Mouse (Mus musculus) ES-E14 (cell line): ENCODE measurements at regions not wholly inside any gene's neighbourhood (a gene's known extent, or its start where the extent isn't known, plus 50 kb on each side); places are given as distances from the start of the nearest gene placed in this dataset.
A peak's percentile ranks its signal among the peaks of the same experiment; 100 is the strongest.
"Not testable (repeated sequence)": the region's sequence is repeated elsewhere in the genome, so short reads cannot be mapped to it uniquely, and the experiment has no call there.

ENCODE experiments used
- DNase-seq: peaks from one replicate; pipeline ENCODE4 v3.0.0-alpha.2; 2013; ENCODE audit warnings: low read depth, low spot score
- H3K27ac ChIP-seq: 2 replicates; pipeline ENCODE4 v1.5.1; 2012; ENCODE audit warnings: low read depth, mild to moderate bottlenecking, low read length, moderate library complexity, mixed read lengths; ENCODE audit not compliant: poor library complexity, insufficient read depth, severe bottlenecking
- H3K36me3 ChIP-seq: 2 replicates; pipeline ENCODE4 v1.6.1; 2012; ENCODE audit warnings: mild to moderate bottlenecking, low read length, moderate library complexity, mixed read lengths; ENCODE audit not compliant: control insufficient read depth, poor library complexity, insufficient read depth, severe bottlenecking
- H3K4me1 ChIP-seq, 2 experiments: fragments of 150-350 bp in 1 of 2; sonication (generic) in 1 of 2; 2 replicates each; pipeline ENCODE4 v1.6.1; 2012; ENCODE audit warnings: low read length in 2 of 2, mild to moderate bottlenecking in 1 of 2, mixed read lengths in 1 of 2; ENCODE audit not compliant: control insufficient read depth in 2 of 2, insufficient read depth in 2 of 2, poor library complexity in 1 of 2
- H3K4me3 ChIP-seq, 2 experiments: fragments of 150-350 bp in 1 of 2; sonication (generic) in 1 of 2; 2 replicates each; pipeline ENCODE4 v1.5.1; 2012; ENCODE audit warnings: low read length in 2 of 2, low read depth in 1 of 2, mild to moderate bottlenecking in 1 of 2, mixed read lengths in 1 of 2; ENCODE audit not compliant: insufficient read depth in 1 of 2, poor library complexity in 1 of 2, severe bottlenecking in 1 of 2
- H3K9ac ChIP-seq: 2 replicates; pipeline ENCODE4 v1.6.1; 2012; ENCODE audit warnings: low read depth, mild to moderate bottlenecking, low read length, mixed read lengths; ENCODE audit not compliant: poor library complexity, insufficient read depth, severe bottlenecking
- H3K9me3 ChIP-seq: fragments of 150-350 bp; sonication (generic); 2 replicates; pipeline ENCODE4 v1.6.1; 2012; ENCODE audit warnings: low read depth, mild to moderate bottlenecking, low read length; ENCODE audit not compliant: control insufficient read depth, insufficient read depth
- ZC3H11A ChIP-seq: IDR thresholded peaks from 2 replicates; pipeline ENCODE4 v1.6.1; 2012; ENCODE audit warnings: low read depth, mild to moderate bottlenecking, inconsistent platforms, low read length, borderline replicate concordance
- in situ Hi-C, 2 experiments: fragments of 600-800 bp; cut with MboI; formaldehyde crosslinking; loops; one replicate each; pipeline ENCODE4 v1.15.1; 2025; ENCODE audit warnings: low sequenced_read_pairs in 2 of 2, inconsistent platforms in 1 of 2; ENCODE audit not compliant: unreplicated experiment in 2 of 2

- H3K9me3 ChIP-seq, H3K4me3 ChIP-seq, H3K27ac ChIP-seq, in situ Hi-C loops, H3K9ac ChIP-seq, H3K4me1 ChIP-seq, H3K36me3 ChIP-seq: not testable (repeated sequence)
- TF ChIP-seq ZC3H11A, result peak; percentile 15; the same call in 1 of the 2 replicates
- peak; percentile 76 for DNase-seq
Observed at GRCm38 (mm10) chr8:20013278-20013677, 110.1 kb downstream of the Gm31371 start.

- H3K4me1 ChIP-seq, H3K27ac ChIP-seq, DNase-seq, H3K4me3 ChIP-seq, in situ Hi-C loops, H3K9me3 ChIP-seq, H3K36me3 ChIP-seq, H3K9ac ChIP-seq: not testable (repeated sequence)
Observed at GRCm38 (mm10) chr8:20014451-20015130, 111.4 kb downstream of the Gm31371 start.

DNA sequence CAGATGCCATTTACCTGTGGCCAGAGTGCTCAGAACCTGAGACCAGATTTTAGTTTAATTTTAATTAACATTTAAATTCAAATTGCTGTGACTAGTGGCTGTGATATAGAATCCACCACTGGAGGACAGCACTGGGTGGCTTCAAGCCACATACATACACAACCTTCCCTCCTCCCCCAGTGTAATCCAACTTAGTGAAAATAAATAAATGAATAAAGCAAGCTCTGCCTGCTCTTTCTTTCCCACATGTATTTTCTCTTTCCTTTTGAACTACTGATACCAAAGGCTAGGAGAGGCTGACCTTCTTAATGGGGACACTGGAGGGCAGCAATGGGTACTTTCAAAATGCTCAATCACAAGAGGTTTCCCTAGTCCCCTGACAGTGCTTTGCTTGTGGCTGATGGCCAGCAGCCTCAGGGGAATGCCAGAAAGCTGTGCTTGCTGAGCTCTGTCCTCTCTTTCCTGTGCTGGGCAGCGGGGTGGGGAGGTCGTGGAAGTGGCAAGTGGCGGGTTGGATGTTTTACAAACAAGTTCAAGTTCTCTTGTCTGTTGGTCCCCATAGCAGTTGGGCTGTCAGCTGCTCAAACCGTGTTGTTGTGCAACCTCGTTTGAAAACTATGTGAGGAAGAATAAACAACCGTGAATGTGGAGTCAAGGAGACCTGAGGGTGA is 112.4 kb downstream of the Gm31371 start:
- H3K36me3 ChIP-seq, H3K9ac ChIP-seq, in situ Hi-C loops, DNase-seq, H3K9me3 ChIP-seq, H3K4me1 ChIP-seq, H3K4me3 ChIP-seq, H3K27ac ChIP-seq: not testable (repeated sequence)

DNA sequence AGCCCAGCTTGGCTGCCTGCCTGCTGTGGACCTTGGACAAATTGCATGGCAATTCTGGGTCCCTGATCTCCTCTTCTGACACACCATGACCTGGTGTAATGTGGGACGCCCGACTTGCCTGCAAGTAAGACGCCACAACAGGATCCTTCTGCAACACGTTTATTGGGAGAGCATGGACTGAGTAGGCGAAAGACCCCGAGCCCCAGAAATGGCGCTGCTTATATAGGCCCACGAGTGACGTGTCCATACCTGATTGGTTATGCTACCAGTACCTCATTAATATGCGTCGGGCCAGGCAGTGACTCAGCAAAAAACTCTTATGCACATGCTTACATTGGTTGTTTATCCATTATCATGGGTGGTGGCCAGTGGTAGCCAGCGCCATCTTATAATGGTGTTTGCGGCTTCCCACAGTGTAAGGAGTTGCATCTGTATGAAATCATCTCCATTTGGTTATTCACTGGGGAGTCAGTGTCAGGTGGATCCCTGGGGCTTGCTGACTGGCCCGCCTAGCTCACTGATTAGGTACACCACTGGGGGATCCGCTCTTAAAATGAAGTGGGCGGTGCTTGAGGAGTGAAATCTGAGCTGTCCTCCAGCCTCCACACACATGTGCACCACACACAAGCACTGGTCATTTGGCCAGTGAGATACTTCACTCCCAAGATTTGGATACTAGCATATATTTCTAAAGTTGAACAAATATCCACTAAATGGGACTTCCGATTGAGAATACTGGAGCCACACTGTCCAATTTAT is 113.1 kb downstream of the Gm31371 start:
- H3K27ac ChIP-seq, H3K4me1 ChIP-seq, H3K4me3 ChIP-seq, H3K9me3 ChIP-seq, in situ Hi-C loops, H3K36me3 ChIP-seq, H3K9ac ChIP-seq, DNase-seq: not testable (repeated sequence)

- H3K9ac ChIP-seq, H3K9me3 ChIP-seq, H3K36me3 ChIP-seq, H3K4me1 ChIP-seq, DNase-seq, in situ Hi-C loops, H3K27ac ChIP-seq, H3K4me3 ChIP-seq: not testable (repeated sequence)
Observed at GRCm38 (mm10) chr8:20025521-20025920, 122.3 kb downstream of the Gm31371 start.

GRCm38 (mm10) chr8:20027956-20028355 is 124.8 kb downstream of the Gm31371 start:
- H3K9ac ChIP-seq, DNase-seq, H3K27ac ChIP-seq, H3K4me1 ChIP-seq, H3K9me3 ChIP-seq, in situ Hi-C loops, H3K36me3 ChIP-seq, H3K4me3 ChIP-seq: not testable (repeated sequence)

GRCm38 (mm10) chr8:20030131-20030530 is 126.9 kb downstream of the Gm31371 start:
- H3K4me3 ChIP-seq, H3K4me1 ChIP-seq, H3K27ac ChIP-seq, H3K9ac ChIP-seq, H3K36me3 ChIP-seq, DNase-seq, H3K9me3 ChIP-seq, in situ Hi-C loops: not testable (repeated sequence)

DNA sequence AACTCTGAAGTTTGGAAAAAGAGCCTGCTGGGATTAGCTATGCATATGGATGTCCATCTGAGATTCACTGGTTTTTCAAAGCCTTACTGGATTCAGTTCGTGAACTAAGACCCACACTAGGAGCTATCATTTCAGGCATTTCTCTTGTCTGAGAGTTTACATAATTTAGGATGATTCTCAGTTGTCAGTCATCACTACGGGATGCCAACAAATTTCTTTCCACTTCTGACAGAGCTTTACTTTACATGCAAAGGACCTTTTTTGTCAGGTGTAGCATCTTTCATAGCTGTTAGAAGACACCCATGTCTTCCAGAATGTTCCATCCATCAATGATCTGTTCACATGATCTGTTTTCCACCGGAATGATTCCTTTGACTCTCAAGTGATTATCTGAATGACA is 154.4 kb downstream of the Gm31371 start:
- in situ Hi-C loops, H3K36me3 ChIP-seq, H3K4me1 ChIP-seq, H3K27ac ChIP-seq, DNase-seq, H3K9ac ChIP-seq, H3K9me3 ChIP-seq, H3K4me3 ChIP-seq: not testable (repeated sequence)
